Mouse (Mus musculus) ZHBTc4 (cell line): ENCODE measurements around the gene Pdk1.

Experiments
- DNase-seq: peaks from one replicate; pipeline ENCODE4 v3.0.0-alpha.2; 2011; ENCODE audit warnings: low read depth, low spot score

Pdk1 gene

GRCm38 (mm10) chr2:71874422-71874821 is 1.4 kb downstream of the Pdk1 start:
- no peak for DNase-seq

GRCm38 (mm10) chr2:71874836-71875235 is 1.8 kb downstream of the Pdk1 start:
- DNase-seq: no peak

GRCm38 (mm10) chr2:71877865-71878264 is 4.8 kb downstream of the Pdk1 start:
- no peak for DNase-seq

- no peak for DNase-seq
Measured at GRCm38 (mm10) chr2:71878441-71878840, 5.4 kb downstream of the Pdk1 start.

GRCm38 (mm10) chr2:71878943-71879342 is 5.9 kb downstream of the Pdk1 start:
- DNase-seq: no peak

- no peak for DNase-seq
Measured at GRCm38 (mm10) chr2:71882914-71883651, 10.1 kb downstream of the Pdk1 start.

- DNase-seq: no peak
Measured at GRCm38 (mm10) chr2:71887269-71887668, 14.2 kb downstream of the Pdk1 start.

GRCm38 (mm10) chr2:71888437-71888836 is 15.4 kb downstream of the Pdk1 start:
- DNase-seq: no peak

GRCm38 (mm10) chr2:71891536-71891935 is 18.5 kb downstream of the Pdk1 start:
- DNase-seq: no peak

- DNase-seq: no peak
Measured at GRCm38 (mm10) chr2:71892741-71893349, 19.8 kb downstream of the Pdk1 start.

- DNase-seq: no peak
Measured at GRCm38 (mm10) chr2:71895596-71896286, 22.7 kb downstream of the Pdk1 start.

- no peak for DNase-seq
Measured at GRCm38 (mm10) chr2:71897420-71897819, 24.4 kb downstream of the Pdk1 start.

- peak; percentile 74 for DNase-seq
Measured at GRCm38 (mm10) chr2:71898335-71898856, 25.4 kb downstream of the Pdk1 start.

- no peak for DNase-seq
Measured at GRCm38 (mm10) chr2:71899886-71900285, 26.9 kb downstream of the Pdk1 start.

- DNase-seq: no peak
Measured at GRCm38 (mm10) chr2:71905154-71905553, 32.1 kb downstream of the Pdk1 start.

GRCm38 (mm10) chr2:71906356-71906755 is 33.3 kb downstream of the Pdk1 start:
- peak; percentile 42 for DNase-seq

- no peak for DNase-seq
Measured at GRCm38 (mm10) chr2:71913911-71914310, 40.9 kb downstream of the Pdk1 start.

- no peak for DNase-seq
Measured at GRCm38 (mm10) chr2:71919227-71919647, 46.2 kb downstream of the Pdk1 start.

GRCm38 (mm10) chr2:71924931-71925330 is 51.9 kb downstream of the Pdk1 start:
- DNase-seq: peak; percentile 76

GRCm38 (mm10) chr2:71934046-71934445 is 61.0 kb downstream of the Pdk1 start:
- no peak for DNase-seq

- DNase-seq: no peak
Measured at GRCm38 (mm10) chr2:71936711-71937110, 63.7 kb downstream of the Pdk1 start.

GRCm38 (mm10) chr2:71937649-71938308 is 64.8 kb downstream of the Pdk1 start:
- DNase-seq: no peak
